ENCODE assay signal across 8 mouse cellular contexts in genomic region chr1:171044365-171045078, GRCm38 (mm10). TPM values are rescaled to one million over a fixed set of nuclear protein-coding genes. Genes with fewer than 3 reads are reported as not detected.
DNase-seq lines count a peak whose midpoint lies in the region; ATAC-seq lines count a peak whose summit lies in the region.

No protein-coding gene starts in this region.

- H3K4me2 ChIP-seq in heart, embryonic 15.5 days = peak overlapping the region; percentile 58
- peak overlapping the region; percentile 67 for H3K4me2 ChIP-seq in liver, embryonic 12.5 days
- peak overlapping the region; percentile 37 for H3K4me2 ChIP-seq in stomach, embryonic 14.5 days (replicated peaks; ENCODE audit: low read depth, low read length)

- peak; percentile 94 for DNase-seq in CD4-positive, CD25-positive, alpha-beta regulatory T cell, adult 2 months (ENCODE audit: low read depth, low spot score)
- DNase-seq in c-Kit-negative CD71-positive TER-119-positive erythroid progenitor cells, embryonic 14.5 days (ENCODE audit: low read depth, low spot score) = peak; percentile 71
- peak; percentile 89 for DNase-seq in forebrain, embryonic 10.5 days (ENCODE audit: extremely low spot score, low spot score)
- DNase-seq in kidney, postnatal 14 days = peak; percentile 92
- DNase-seq in natural killer cell, adult 2 months (ENCODE audit: low spot score in 2 of 2) = peak; percentile 85 to 86

- peak overlapping the region; percentile 77 for H3K27ac ChIP-seq in forebrain, embryonic 10.5 days
- peak overlapping the region; percentile 91 for H3K27ac ChIP-seq in heart, embryonic 15.5 days
- peak overlapping the region; percentile 85 for H3K27ac ChIP-seq in liver, embryonic 12.5 days
- H3K27ac ChIP-seq in stomach, embryonic 14.5 days (ENCODE audit: low read length) = peak overlapping the region; percentile 69

- H3K9me3 ChIP-seq in forebrain, embryonic 10.5 days = no peaks in the 10 kb centered on the region
- H3K9me3 ChIP-seq in heart, embryonic 15.5 days (replicated peaks) = no peaks in the 10 kb centered on the region
- H3K9me3 ChIP-seq in liver, embryonic 12.5 days (replicated peaks) = no peaks in the 10 kb centered on the region
- H3K9me3 ChIP-seq in stomach, embryonic 14.5 days (ENCODE audit: control insufficient read depth, low read depth, low read length) = no peaks in the 10 kb centered on the region

- H3K36me3 ChIP-seq in forebrain, embryonic 10.5 days (replicated peaks) = no peaks in the 10 kb centered on the region
- H3K36me3 ChIP-seq in heart, embryonic 15.5 days = no peaks in the 10 kb centered on the region
- H3K36me3 ChIP-seq in liver, embryonic 12.5 days = no peaks in the 10 kb centered on the region
- H3K36me3 ChIP-seq in stomach, embryonic 14.5 days (ENCODE audit: control insufficient read depth, insufficient read depth, low read length) = no peaks in the 10 kb centered on the region

- H3K4me1 ChIP-seq in forebrain, embryonic 10.5 days = peaks cover 6% of the 10 kb centered on the region
- H3K4me1 ChIP-seq in heart, embryonic 15.5 days (replicated peaks) = no peaks in the 10 kb centered on the region
- H3K4me1 ChIP-seq in liver, embryonic 12.5 days = peaks cover 13% of the 10 kb centered on the region
- no peaks in the 10 kb centered on the region for H3K4me1 ChIP-seq in stomach, embryonic 14.5 days (ENCODE audit: control insufficient read depth, insufficient read depth, low read length)

- peak overlapping the region; percentile 62 for H3K4me3 ChIP-seq in forebrain, embryonic 10.5 days
- peak overlapping the region; percentile 74 for H3K4me3 ChIP-seq in heart, embryonic 15.5 days
- H3K4me3 ChIP-seq in liver, embryonic 12.5 days = peak overlapping the region; percentile 72
- peak overlapping the region; percentile 49 for H3K4me3 ChIP-seq in stomach, embryonic 14.5 days (ENCODE audit: low read depth, low read length)

- peaks cover 10% of the 10 kb centered on the region; the same call in 1 of the 2 replicates for H3K27me3 ChIP-seq in forebrain, embryonic 10.5 days (ENCODE audit: poor library complexity, severe bottlenecking)
- H3K27me3 ChIP-seq in heart, embryonic 15.5 days = no peaks in the 10 kb centered on the region
- H3K27me3 ChIP-seq in liver, embryonic 12.5 days (replicated peaks) = no peaks in the 10 kb centered on the region
- no peaks in the 10 kb centered on the region for H3K27me3 ChIP-seq in stomach, embryonic 14.5 days (ENCODE audit: control insufficient read depth, insufficient read depth, low read length)

- under 1% methylated on average over 33 of the region's 33 CpGs for WGBS in forebrain, embryonic 10.5 days
- under 1% methylated on average over 33 of the region's 33 CpGs for WGBS in heart, embryonic 15.5 days
- under 1% methylated on average over 33 of the region's 33 CpGs for WGBS in liver, embryonic 12.5 days (ENCODE audit: insufficient replicate concordance)
- under 1% methylated on average over 33 of the region's 33 CpGs for WGBS in stomach, embryonic 14.5 days

- peak; percentile 93 for ATAC-seq in heart, embryonic 15.5 days (replicated peaks; ENCODE audit: insufficient number of reproducible peaks, insufficient read depth, low FRiP score, low read depth)
- ATAC-seq in liver, embryonic 12.5 days = peak; percentile 95
- peak; percentile 94 for ATAC-seq in stomach, embryonic 14.5 days (ENCODE audit: insufficient number of reproducible peaks, insufficient read depth, low FRiP score, low read depth)

- peak overlapping the region; percentile 65 for H3K9ac ChIP-seq in heart, embryonic 15.5 days
- peak overlapping the region; percentile 65 for H3K9ac ChIP-seq in liver, embryonic 12.5 days
- H3K9ac ChIP-seq in stomach, embryonic 14.5 days (replicated peaks; ENCODE audit: low read depth, low read length) = peak overlapping the region; percentile 15; the same call in 1 of the 2 replicates

RNA-seq across cellular contexts. Expression of gene Fcgr3, which starts 20.2 kb away (rescaled TPM):
- 3.2 and 4.5 TPM in 2 replicates for polyA plus RNA-seq in forebrain, embryonic 10.5 days (2016; fragmentation: Nextera tagmentation; extraction: Ambion mirVana)
- polyA plus RNA-seq in heart, embryonic 15.5 days (2015; fragmentation: Nextera tagmentation; extraction: Ambion mirVana) = 10.4 and 11.9 TPM in 2 replicates
- 16.1 and 17.0 TPM in 2 replicates for polyA plus RNA-seq in liver, embryonic 12.5 days (2016; fragmentation: Nextera tagmentation; extraction: Ambion mirVana)
- 11.1 and 14.8 TPM in 2 replicates for polyA plus RNA-seq in stomach, embryonic 14.5 days (2014; fragmentation: Nextera tagmentation; extraction: Ambion mirVana)

RNA-seq across cellular contexts. Expression of gene Fcgr4, which starts 25.8 kb away (rescaled TPM):
- polyA plus RNA-seq in forebrain, embryonic 10.5 days (2016; fragmentation: Nextera tagmentation; extraction: Ambion mirVana) = 0.11 TPM in 1 of 2 replicates, not detected in the other
- polyA plus RNA-seq in heart, embryonic 15.5 days (2015; fragmentation: Nextera tagmentation; extraction: Ambion mirVana) = 1.1 and 1.4 TPM in 2 replicates
- 1.3 and 2.0 TPM in 2 replicates for polyA plus RNA-seq in liver, embryonic 12.5 days (2016; fragmentation: Nextera tagmentation; extraction: Ambion mirVana)
- 0.74 and 0.91 TPM in 2 replicates for polyA plus RNA-seq in stomach, embryonic 14.5 days (2014; fragmentation: Nextera tagmentation; extraction: Ambion mirVana)

Comparison
In these comparisons a context has a peak if more than half of its experiments do, and no peak if none do; other contexts are left out.
1. Peak in every context shown above with its lines: DNase-seq, ATAC-seq, H3K4me3 ChIP-seq and H3K27ac ChIP-seq.
2. H3K9ac ChIP-seq: peak in every context shown above with its lines; median percentile 65 in heart, embryonic 15.5 days; 65 in liver, embryonic 12.5 days; 15 in stomach, embryonic 14.5 days.